Mouse (Mus musculus): ENCODE results near the gene Bmpr2. TPM values are rescaled to one million over a fixed set of nuclear protein-coding genes. Genes with fewer than 3 reads are reported as not detected.
A peak's percentile ranks its signal among the peaks of the same experiment; 100 is the strongest.

Bmpr2 gene
- polyA plus RNA-seq, 1 experiment from 2014 or later: 12.7 TPM

DNA sequence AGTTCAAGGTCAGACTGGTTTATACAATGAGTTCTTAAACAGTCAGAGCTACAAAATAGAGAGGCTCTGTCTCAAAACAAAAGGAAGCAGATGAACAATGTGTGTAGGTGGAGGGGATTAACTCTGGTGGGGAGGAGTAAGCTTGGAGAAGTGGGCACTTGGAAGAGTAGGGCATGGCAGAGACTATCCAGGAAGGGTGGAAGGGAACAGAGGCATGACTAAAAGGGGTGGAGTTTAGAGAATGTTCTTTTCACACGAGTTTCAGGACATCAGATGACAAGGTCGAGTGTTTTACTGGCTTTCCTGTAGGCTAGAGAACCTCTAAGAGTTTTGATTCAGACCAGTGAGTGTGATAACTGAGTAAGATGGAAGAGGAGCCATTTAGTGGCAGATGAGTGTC is 144.5 kb downstream of the Bmpr2 start:
- H3K4me1 ChIP-seq (ENCODE audit: control insufficient read depth, insufficient read depth, low read length): no peaks in the 10 kb centered on the region
- H3K4me3 ChIP-seq (ENCODE audit: low read depth, low read length): no peak overlapping the region
- no peak for ATAC-seq (replicated peaks; ENCODE audit: insufficient number of reproducible peaks, low FRiP score, low TSS enrichment)
- H3K27me3 ChIP-seq (ENCODE audit: control insufficient read depth, insufficient read depth, low read length): no peaks in the 10 kb centered on the region
- H3K36me3 ChIP-seq (ENCODE audit: control insufficient read depth, insufficient read depth, low read length): no peaks in the 10 kb centered on the region
- 21% methylated on average over 2 of the region's 2 CpGs for WGBS (ENCODE audit: insufficient replicate concordance)
- H3K27ac ChIP-seq (ENCODE audit: low read depth, low read length): no peak overlapping the region
- no peak overlapping the region for H3K9ac ChIP-seq (ENCODE audit: low read depth, low read length)
- no peak overlapping the region for H3K4me2 ChIP-seq
- no peaks in the 10 kb centered on the region for H3K9me3 ChIP-seq (replicated peaks; ENCODE audit: control insufficient read depth, low read length)

DNA sequence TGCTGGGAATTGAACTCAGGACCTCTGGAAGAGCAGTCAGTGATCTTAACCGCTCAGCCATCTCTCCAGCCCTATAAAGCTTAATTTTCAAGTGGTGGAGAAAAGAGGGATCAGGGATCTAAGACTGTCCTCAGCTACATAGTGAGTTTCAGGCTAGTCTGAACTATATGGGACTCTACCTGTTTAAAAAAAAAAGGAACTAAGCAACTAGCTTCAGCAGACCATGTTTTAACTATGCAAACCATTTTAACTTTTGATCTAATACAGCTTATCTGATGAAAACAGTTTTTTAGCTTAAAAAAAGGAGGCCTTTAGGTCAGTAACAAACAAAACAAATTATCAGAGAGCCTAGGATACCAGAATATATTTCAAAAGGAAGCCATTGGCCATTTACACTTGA is 147.7 kb downstream of the Bmpr2 start:
- ATAC-seq (replicated peaks; ENCODE audit: insufficient number of reproducible peaks, low FRiP score, low TSS enrichment): no peak
- H3K36me3 ChIP-seq (ENCODE audit: control insufficient read depth, insufficient read depth, low read length): no peaks in the 10 kb centered on the region
- H3K9ac ChIP-seq (ENCODE audit: low read depth, low read length): no peak overlapping the region
- WGBS (ENCODE audit: insufficient replicate concordance): 80% methylated on average over 1 of the region's 1 CpGs
- H3K27ac ChIP-seq (ENCODE audit: low read depth, low read length): no peak overlapping the region
- no peaks in the 10 kb centered on the region for H3K27me3 ChIP-seq (ENCODE audit: control insufficient read depth, insufficient read depth, low read length)
- peaks cover 11% of the 10 kb centered on the region for H3K4me1 ChIP-seq (ENCODE audit: control insufficient read depth, insufficient read depth, low read length)
- no peak overlapping the region for H3K4me3 ChIP-seq (ENCODE audit: low read depth, low read length)
- no peak overlapping the region for H3K4me2 ChIP-seq
- H3K9me3 ChIP-seq (replicated peaks; ENCODE audit: control insufficient read depth, low read length): no peaks in the 10 kb centered on the region

DNA sequence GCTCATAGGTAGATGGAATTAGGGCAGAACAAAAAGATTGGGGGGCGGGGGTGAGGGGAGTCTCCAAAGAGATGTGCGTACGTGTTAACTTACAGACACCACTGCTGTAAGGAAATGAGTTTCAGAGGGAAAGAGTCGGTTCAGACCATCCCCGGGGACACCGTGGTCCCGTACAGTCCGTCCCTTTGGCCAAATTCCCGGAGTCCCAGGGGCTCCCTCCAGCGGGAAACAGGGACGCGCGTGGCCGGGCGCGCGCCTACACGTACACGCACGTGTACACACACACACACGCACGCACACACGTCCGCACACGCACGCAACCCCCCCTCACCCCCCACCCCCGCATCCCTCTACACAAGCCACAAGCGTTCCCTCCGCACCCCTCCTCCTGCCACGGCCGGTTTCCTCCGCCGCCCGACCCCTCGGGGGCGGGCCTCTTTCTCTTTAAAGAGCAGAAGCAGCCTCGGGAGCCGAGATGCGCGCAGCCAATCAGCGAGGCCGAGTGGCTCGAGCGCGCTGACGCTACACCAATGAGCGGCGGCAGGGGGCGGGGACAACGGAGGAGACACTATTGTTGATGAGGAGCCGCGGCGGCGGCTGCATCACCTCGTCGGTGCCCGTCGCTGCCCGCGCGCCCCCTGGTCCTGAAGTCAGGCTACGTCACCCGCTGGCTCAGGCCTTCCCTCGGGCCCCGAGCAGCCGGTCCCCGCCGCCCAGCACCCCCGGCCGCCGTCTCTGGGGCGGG is 149.4 kb downstream of the Bmpr2 start, which contains the start of gene Fam117b:
Gene Fam117b, plus strand, starts transcription at position 594 of the 745 bp plus-strand sequence.
- Histone ChIP-seq H3K27me3 (ENCODE audit: control insufficient read depth, insufficient read depth, low read length) (no peaks in the 10 kb centered on the region), H3K27ac (ENCODE audit: low read depth, low read length) (peak within 1 kb of the TSS; percentile 94), H3K4me1 (ENCODE audit: control insufficient read depth, insufficient read depth, low read length) (peaks cover 11% of the 10 kb centered on the region), H3K9me3 (replicated peaks; ENCODE audit: control insufficient read depth, low read length) (no peaks in the 10 kb centered on the region), H3K4me2 (peak within 1 kb of the TSS; percentile 85), H3K9ac (ENCODE audit: low read depth, low read length) (peak within 1 kb of the TSS; percentile 93), H3K36me3 (ENCODE audit: control insufficient read depth, insufficient read depth, low read length) (no peaks in the 10 kb centered on the region), H3K4me3 (ENCODE audit: low read depth, low read length) (peak within 1 kb of the TSS; percentile 97)
- peak; percentile 95 for ATAC-seq (replicated peaks; ENCODE audit: insufficient number of reproducible peaks, low FRiP score, low TSS enrichment)
- WGBS (ENCODE audit: insufficient replicate concordance): under 1% methylated on average over 67 of the region's 72 CpGs

DNA sequence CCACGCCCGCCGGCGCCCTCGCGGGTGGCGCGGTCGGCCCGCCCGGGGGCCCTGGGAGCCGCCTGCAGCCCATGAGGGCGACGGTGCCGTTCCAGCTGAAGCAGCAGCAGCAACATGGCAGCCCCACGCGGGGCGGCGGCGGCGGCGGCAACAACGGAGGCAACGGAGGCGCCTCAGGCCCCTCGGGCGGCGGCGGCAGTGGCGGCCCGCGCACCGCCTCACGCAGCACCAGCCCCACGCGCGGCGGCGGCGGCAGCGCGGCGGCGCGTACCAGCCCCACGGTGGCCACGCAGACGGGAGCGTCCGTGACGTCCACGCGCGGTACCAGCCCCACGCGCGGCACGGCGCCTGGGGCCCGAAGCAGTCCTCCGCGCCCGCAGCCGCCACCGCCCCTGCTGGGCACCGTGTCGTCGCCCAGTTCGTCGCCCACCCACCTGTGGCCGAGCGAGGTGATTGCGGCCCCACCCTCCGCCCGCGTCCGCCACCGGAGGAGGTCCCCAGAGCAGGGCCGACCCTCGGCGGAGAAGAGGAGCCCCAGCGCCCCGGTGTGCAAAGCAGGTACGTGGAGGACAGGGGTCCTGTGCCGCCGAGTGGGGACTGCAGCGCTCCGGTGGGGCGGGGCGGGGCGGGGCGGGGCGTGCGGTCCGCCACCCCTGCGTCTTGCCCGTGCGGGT is 150.1 kb downstream of the Bmpr2 start:
- Histone ChIP-seq H3K36me3 (ENCODE audit: control insufficient read depth, insufficient read depth, low read length) (no peaks in the 10 kb centered on the region), H3K4me2 (peak overlapping the region; percentile 85), H3K4me3 (ENCODE audit: low read depth, low read length) (peak overlapping the region; percentile 97), H3K9ac (ENCODE audit: low read depth, low read length) (peak overlapping the region; percentile 93), H3K27me3 (ENCODE audit: control insufficient read depth, insufficient read depth, low read length) (no peaks in the 10 kb centered on the region), H3K9me3 (replicated peaks; ENCODE audit: control insufficient read depth, low read length) (no peaks in the 10 kb centered on the region), H3K27ac (ENCODE audit: low read depth, low read length) (peak overlapping the region; percentile 94), H3K4me1 (ENCODE audit: control insufficient read depth, insufficient read depth, low read length) (peaks cover 11% of the 10 kb centered on the region)
- under 1% methylated on average over 84 of the region's 98 CpGs for WGBS (ENCODE audit: insufficient replicate concordance)
- ATAC-seq (replicated peaks; ENCODE audit: insufficient number of reproducible peaks, low FRiP score, low TSS enrichment): peak; percentile 60

DNA sequence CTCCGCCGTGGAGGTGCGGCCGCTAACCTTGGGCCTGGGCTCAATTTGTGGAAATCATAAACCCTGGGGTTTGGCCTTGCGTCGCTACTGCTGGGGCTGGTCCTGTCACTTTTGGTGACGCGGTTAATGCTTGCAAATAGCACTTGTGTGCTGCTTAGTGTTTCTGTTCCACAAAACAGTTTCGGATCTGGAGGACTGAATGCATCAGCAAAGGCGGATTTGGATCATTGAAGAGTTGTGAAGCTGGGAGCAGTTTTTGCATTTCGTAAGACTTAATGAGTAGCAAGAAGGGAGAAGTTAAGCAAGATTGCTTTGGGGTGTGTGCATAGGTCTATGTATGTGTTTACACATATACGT is 150.6 kb downstream of the Bmpr2 start:
- peak overlapping the region; percentile 93 for H3K9ac ChIP-seq (ENCODE audit: low read depth, low read length)
- H3K4me3 ChIP-seq (ENCODE audit: low read depth, low read length): peak overlapping the region; percentile 97
- 5% methylated on average over 12 of the region's 12 CpGs for WGBS (ENCODE audit: insufficient replicate concordance)
- H3K4me2 ChIP-seq: peak overlapping the region; percentile 85
- H3K9me3 ChIP-seq (replicated peaks; ENCODE audit: control insufficient read depth, low read length): no peaks in the 10 kb centered on the region
- no peaks in the 10 kb centered on the region for H3K27me3 ChIP-seq (ENCODE audit: control insufficient read depth, insufficient read depth, low read length)
- H3K27ac ChIP-seq (ENCODE audit: low read depth, low read length): no peak overlapping the region
- peaks cover 11% of the 10 kb centered on the region for H3K4me1 ChIP-seq (ENCODE audit: control insufficient read depth, insufficient read depth, low read length)
- ATAC-seq (replicated peaks; ENCODE audit: insufficient number of reproducible peaks, low FRiP score, low TSS enrichment): no peak
- H3K36me3 ChIP-seq (ENCODE audit: control insufficient read depth, insufficient read depth, low read length): no peaks in the 10 kb centered on the region

DNA sequence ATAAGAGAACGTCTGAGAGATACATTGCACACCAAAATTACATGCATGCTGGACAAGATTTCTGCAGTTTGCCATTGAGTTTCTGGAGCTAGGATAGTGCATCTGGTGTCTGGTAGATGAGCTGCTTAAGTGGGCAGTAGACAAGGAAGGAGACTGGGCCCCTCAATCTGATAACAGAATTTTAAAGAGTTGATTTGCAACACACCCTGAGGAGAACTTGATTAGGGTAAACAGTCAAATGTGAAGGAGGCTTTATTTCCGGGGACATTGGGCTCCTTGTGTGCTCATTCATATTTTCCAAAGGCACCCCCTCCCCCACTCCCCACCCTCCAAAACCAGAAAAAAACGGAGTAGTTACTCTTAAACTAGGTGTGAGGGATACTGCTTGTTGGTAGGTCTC is 151.6 kb downstream of the Bmpr2 start:
- H3K9ac ChIP-seq (ENCODE audit: low read depth, low read length): no peak overlapping the region
- H3K27ac ChIP-seq (ENCODE audit: low read depth, low read length): no peak overlapping the region

DNA sequence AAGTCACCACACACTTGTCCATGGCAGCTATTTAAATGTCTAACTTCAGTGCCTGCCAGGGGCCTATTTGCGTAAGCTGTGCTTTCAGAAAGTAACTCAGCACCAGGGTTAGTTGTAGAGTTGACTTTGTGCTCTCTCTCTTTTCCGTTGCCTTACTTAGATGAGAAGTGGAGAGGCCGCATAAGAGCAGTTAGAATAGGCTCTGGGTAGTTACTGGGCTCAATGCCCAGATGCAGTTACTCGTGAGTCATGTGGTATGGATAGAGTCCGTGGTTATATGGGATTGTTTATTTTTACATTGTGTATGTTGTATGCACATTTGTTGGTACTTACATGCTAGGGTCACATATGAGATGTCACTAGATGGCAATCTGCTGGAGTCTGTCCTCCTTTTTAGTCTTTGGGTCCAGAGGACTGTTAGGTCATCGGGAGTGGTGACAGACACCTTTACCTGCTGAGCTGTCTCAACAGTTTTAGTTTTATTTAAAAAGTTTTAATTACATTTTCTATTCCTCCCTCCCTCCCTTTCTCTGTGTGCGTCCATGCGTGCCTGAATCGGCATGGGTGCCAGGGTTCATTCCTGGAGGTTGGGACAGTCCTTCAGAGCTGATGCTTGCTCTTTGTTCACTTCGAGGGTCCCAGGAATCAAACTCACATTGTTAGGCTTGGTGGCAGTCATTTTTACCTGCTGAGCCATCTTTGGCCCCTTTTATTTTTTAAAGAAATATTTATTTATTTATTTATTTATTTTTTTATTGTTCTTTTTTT is 152.8 kb downstream of the Bmpr2 start:
- Histone ChIP-seq H3K9me3 (replicated peaks; ENCODE audit: control insufficient read depth, low read length) (no peaks in the 10 kb centered on the region), H3K27ac (ENCODE audit: low read depth, low read length) (no peak overlapping the region), H3K4me3 (ENCODE audit: low read depth, low read length) (no peak overlapping the region), H3K9ac (ENCODE audit: low read depth, low read length) (no peak overlapping the region), H3K27me3 (ENCODE audit: control insufficient read depth, insufficient read depth, low read length) (no peaks in the 10 kb centered on the region), H3K36me3 (ENCODE audit: control insufficient read depth, insufficient read depth, low read length) (no peaks in the 10 kb centered on the region), H3K4me1 (ENCODE audit: control insufficient read depth, insufficient read depth, low read length) (peaks cover 11% of the 10 kb centered on the region), H3K4me2 (no peak overlapping the region)
- ATAC-seq (replicated peaks; ENCODE audit: insufficient number of reproducible peaks, low FRiP score, low TSS enrichment): no peak
- WGBS (ENCODE audit: insufficient replicate concordance): 79% methylated on average over 10 of the region's 10 CpGs

More for the DNA sequence above, 151.6 kb downstream of the Bmpr2 start:
- ATAC-seq (replicated peaks; ENCODE audit: insufficient number of reproducible peaks, low FRiP score, low TSS enrichment): no peak
- Histone ChIP-seq H3K27me3 (ENCODE audit: control insufficient read depth, insufficient read depth, low read length) (no peaks in the 10 kb centered on the region), H3K36me3 (ENCODE audit: control insufficient read depth, insufficient read depth, low read length) (no peaks in the 10 kb centered on the region), H3K9me3 (replicated peaks; ENCODE audit: control insufficient read depth, low read length) (no peaks in the 10 kb centered on the region), H3K4me1 (ENCODE audit: control insufficient read depth, insufficient read depth, low read length) (peaks cover 11% of the 10 kb centered on the region), H3K4me3 (ENCODE audit: low read depth, low read length) (no peak overlapping the region), H3K4me2 (peak overlapping the region; percentile 85)
- WGBS (ENCODE audit: insufficient replicate concordance): 57% methylated on average over 3 of the region's 3 CpGs

DNA sequence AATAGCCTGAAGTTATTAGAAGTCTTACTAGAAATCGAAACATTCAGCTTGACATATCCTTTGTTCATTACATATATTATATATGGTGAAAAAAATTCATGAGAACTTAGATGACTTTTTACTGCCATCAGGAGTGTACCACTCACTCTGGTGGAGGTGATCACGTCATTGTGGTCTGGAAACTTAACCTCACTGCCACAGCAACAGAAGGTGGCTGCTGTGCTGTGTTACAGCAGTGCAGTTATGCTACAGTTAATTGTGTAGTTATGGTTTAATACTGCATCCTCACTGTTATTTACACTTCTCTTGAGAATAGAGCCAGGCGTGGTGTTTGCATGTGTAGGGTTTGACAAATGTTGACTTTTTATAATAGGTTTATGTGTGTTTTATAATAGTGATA is 154.2 kb downstream of the Bmpr2 start:
- no peaks in the 10 kb centered on the region for H3K27me3 ChIP-seq (ENCODE audit: control insufficient read depth, insufficient read depth, low read length)
- no peaks in the 10 kb centered on the region for H3K36me3 ChIP-seq (ENCODE audit: control insufficient read depth, insufficient read depth, low read length)
- no peak overlapping the region for H3K4me2 ChIP-seq
- no peak for ATAC-seq (replicated peaks; ENCODE audit: insufficient number of reproducible peaks, low FRiP score, low TSS enrichment)
- H3K4me1 ChIP-seq (ENCODE audit: control insufficient read depth, insufficient read depth, low read length): peaks cover 11% of the 10 kb centered on the region
- H3K9ac ChIP-seq (ENCODE audit: low read depth, low read length): no peak overlapping the region
- H3K9me3 ChIP-seq (replicated peaks; ENCODE audit: control insufficient read depth, low read length): no peaks in the 10 kb centered on the region
- WGBS (ENCODE audit: insufficient replicate concordance): 74% methylated on average over 3 of the region's 3 CpGs
- no peak overlapping the region for H3K4me3 ChIP-seq (ENCODE audit: low read depth, low read length)
- H3K27ac ChIP-seq (ENCODE audit: low read depth, low read length): no peak overlapping the region

All from heart, embryonic 11.5 days (tissue).